Mouse (Mus musculus): Measurements from ENCODE around the gene Sbno2. TPM values are rescaled to one million over a fixed set of nuclear protein-coding genes. Genes with fewer than 3 reads are reported as not detected.

The Sbno2 gene
- polyA plus RNA-seq, 1 experiment = 44.6 TPM

- TF ChIP-seq MYOG (IDR thresholded peaks at IDR 0.05; ENCODE audit: control insufficient read depth in 1 of 3, insufficient read depth in 1 of 3, insufficient read length in 2 of 3, low read depth in 2 of 3) (no peak), SRF (IDR thresholded peaks at IDR 0.05; ENCODE audit: control insufficient read depth, insufficient read length, low read depth) (no peak), CEBPB (IDR thresholded peaks at IDR 0.05; ENCODE audit: insufficient read depth, poor library complexity, severe bottlenecking) (no peak), MAX (IDR thresholded peaks at IDR 0.05; ENCODE audit: low read depth) (no peak), E2F4 (IDR thresholded peaks at IDR 0.05; ENCODE audit: insufficient read depth) (no peak), POLR2AphosphoS2 (IDR thresholded peaks at IDR 0.05; ENCODE audit: insufficient read length, low read depth) (no peak), TCF12 (IDR thresholded peaks at IDR 0.05; ENCODE audit: insufficient read depth, poor library complexity, severe bottlenecking) (no peak)
- Histone ChIP-seq H3K4me2 (ENCODE audit: low read depth) (no peak overlapping the region), H3K36me3 (ENCODE audit: control insufficient read depth, insufficient read depth) (no peaks in the 10 kb centered on the region), H3K79me2 (ENCODE audit: control insufficient read depth, insufficient read depth) (no peaks in the 10 kb centered on the region), H3K27me3 (ENCODE audit: control insufficient read depth, insufficient read depth, insufficient read length) (no peaks in the 10 kb centered on the region), H3ac (ENCODE audit: control insufficient read depth, insufficient read length) (no peak overlapping the region), H3K4me3 (no peak overlapping the region)
Observed at GRCm38 (mm10) chr10:80025044-80025347, 80.4 kb downstream of the Sbno2 start.

GRCm38 (mm10) chr10:80024229-80025043 lies 80.9 kb downstream of the Sbno2 start:
- no peaks in the 10 kb centered on the region for H3K36me3 ChIP-seq (ENCODE audit: control insufficient read depth, insufficient read depth)
- peak overlapping the region; percentile 71 for H3K4me2 ChIP-seq (ENCODE audit: low read depth)
- no peak overlapping the region for H3K4me3 ChIP-seq
- no peaks in the 10 kb centered on the region for H3K79me2 ChIP-seq (ENCODE audit: control insufficient read depth, insufficient read depth)
- no peaks in the 10 kb centered on the region for H3K27me3 ChIP-seq (ENCODE audit: control insufficient read depth, insufficient read depth, insufficient read length)
- H3ac ChIP-seq (ENCODE audit: control insufficient read depth, insufficient read length) = no peak overlapping the region
- no peak for TF ChIP-seq E2F4 (IDR thresholded peaks at IDR 0.05; ENCODE audit: insufficient read depth)
- TF ChIP-seq POLR2AphosphoS2 (IDR thresholded peaks at IDR 0.05; ENCODE audit: insufficient read length, low read depth) = no peak
- no peak for TF ChIP-seq SRF (IDR thresholded peaks at IDR 0.05; ENCODE audit: control insufficient read depth, insufficient read length, low read depth)
- TF ChIP-seq REST (IDR thresholded peaks at IDR 0.05; ENCODE audit: insufficient read depth, insufficient read length) = no peak
- no peak for TF ChIP-seq TCF3 (IDR thresholded peaks at IDR 0.05; ENCODE audit: insufficient read length, low read depth)
- no peak for TF ChIP-seq POLR2A (IDR thresholded peaks at IDR 0.05; ENCODE audit: insufficient read length, low read depth)
- TF ChIP-seq MYOD1 (IDR thresholded peaks at IDR 0.05; ENCODE audit: control insufficient read depth in 1 of 3, insufficient read length in 2 of 3, low read depth in 2 of 3) = peak in 1 of 3 experiments; percentile 2
- no peak for TF ChIP-seq MAX (IDR thresholded peaks at IDR 0.05; ENCODE audit: low read depth)
- TF ChIP-seq USF1 (IDR thresholded peaks at IDR 0.05; ENCODE audit: low read depth) = no peak

DNA sequence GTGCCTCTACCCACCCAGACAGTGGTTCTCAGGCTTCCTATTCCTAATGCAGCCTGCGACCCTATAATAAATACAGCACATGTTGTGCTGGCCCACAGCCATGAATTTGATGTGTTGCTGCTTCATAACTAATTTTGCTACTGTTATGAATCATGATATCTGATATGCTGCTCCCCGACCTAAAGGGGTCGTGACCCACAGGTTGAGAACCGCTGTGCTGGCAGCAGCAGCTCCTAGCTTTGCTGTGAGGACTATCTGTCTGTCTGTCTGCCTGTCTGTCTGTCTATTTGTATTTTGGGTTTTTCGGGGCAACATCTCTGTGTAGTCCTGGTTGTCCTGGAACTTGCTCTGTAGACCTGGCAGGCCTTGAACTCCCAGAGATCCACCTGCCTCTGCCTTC lies 81.6 kb downstream of the Sbno2 start:
- H3K4me2 ChIP-seq (ENCODE audit: low read depth) = peak overlapping the region; percentile 71
- no peak for TF ChIP-seq E2F4 (IDR thresholded peaks at IDR 0.05; ENCODE audit: insufficient read depth)
- TF ChIP-seq MYOG (IDR thresholded peaks at IDR 0.05; ENCODE audit: control insufficient read depth in 1 of 3, insufficient read depth in 1 of 3, insufficient read length in 2 of 3, low read depth in 2 of 3) = no peak

DNA sequence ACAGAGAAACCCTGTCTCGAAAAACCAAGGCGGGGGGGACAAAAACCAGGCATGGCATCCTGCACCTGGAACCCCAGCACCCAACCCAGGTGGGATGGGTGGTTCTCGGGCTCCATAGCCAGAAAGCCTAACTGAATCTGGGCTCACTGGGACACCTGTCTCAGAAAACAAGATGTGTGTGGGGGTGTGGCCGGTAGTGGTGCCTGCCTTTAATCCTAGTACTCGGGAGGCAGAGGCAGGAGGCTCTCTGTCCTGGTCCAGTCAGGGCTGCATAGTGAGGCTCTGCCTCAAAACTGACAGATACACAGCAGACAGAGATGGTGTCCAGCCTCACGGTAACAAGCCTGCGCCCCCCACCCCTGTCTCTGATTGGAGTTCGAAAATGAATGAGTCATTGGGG lies 82.6 kb downstream of the Sbno2 start:
- no peak overlapping the region for H3ac ChIP-seq (ENCODE audit: control insufficient read depth, insufficient read length)
- TF ChIP-seq MAX (IDR thresholded peaks at IDR 0.05; ENCODE audit: low read depth) (no peak), SRF (IDR thresholded peaks at IDR 0.05; ENCODE audit: control insufficient read depth, insufficient read length, low read depth) (no peak), TCF3 (IDR thresholded peaks at IDR 0.05; ENCODE audit: insufficient read length, low read depth) (no peak), MYOG (IDR thresholded peaks at IDR 0.05; ENCODE audit: control insufficient read depth in 1 of 3, insufficient read depth in 1 of 3, insufficient read length in 2 of 3, low read depth in 2 of 3) (no peak), POLR2AphosphoS2 (IDR thresholded peaks at IDR 0.05; ENCODE audit: insufficient read length, low read depth) (no peak), USF1 (IDR thresholded peaks at IDR 0.05; ENCODE audit: low read depth) (no peak)
- no peaks in the 10 kb centered on the region for H3K36me3 ChIP-seq (ENCODE audit: control insufficient read depth, insufficient read depth)
- no peaks in the 10 kb centered on the region for H3K27me3 ChIP-seq (ENCODE audit: control insufficient read depth, insufficient read depth, insufficient read length)
- H3K4me3 ChIP-seq = no peak overlapping the region
- no peaks in the 10 kb centered on the region for H3K79me2 ChIP-seq (ENCODE audit: control insufficient read depth, insufficient read depth)
- H3K4me2 ChIP-seq (ENCODE audit: low read depth) = no peak overlapping the region

More for the DNA sequence above, 81.6 kb downstream of the Sbno2 start:
- Histone ChIP-seq H3K27me3 (ENCODE audit: control insufficient read depth, insufficient read depth, insufficient read length) (no peaks in the 10 kb centered on the region), H3ac (ENCODE audit: control insufficient read depth, insufficient read length) (no peak overlapping the region), H3K4me3 (no peak overlapping the region), H3K36me3 (ENCODE audit: control insufficient read depth, insufficient read depth) (no peaks in the 10 kb centered on the region), H3K79me2 (ENCODE audit: control insufficient read depth, insufficient read depth) (no peaks in the 10 kb centered on the region)

DNA sequence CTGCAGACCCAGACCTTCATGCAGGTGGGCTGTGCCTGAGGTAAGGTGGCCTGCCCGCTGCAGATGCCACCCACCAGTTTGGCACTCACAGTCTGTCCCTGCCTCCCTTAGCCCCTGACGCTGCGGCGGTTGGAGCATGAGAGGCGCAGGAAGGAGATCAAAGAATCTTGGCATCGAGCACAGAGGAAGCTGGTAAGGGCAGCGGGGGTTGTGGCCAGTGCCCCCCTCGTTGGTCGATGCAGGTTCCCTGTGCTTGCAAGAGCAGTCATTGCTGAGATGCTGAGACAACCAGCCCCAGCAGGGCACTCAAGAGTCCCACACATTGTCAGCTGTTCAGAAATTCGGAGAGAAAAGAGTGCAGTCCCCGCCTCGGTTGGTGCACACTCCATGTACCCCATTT lies 83.2 kb downstream of the Sbno2 start:
- Histone ChIP-seq H3K4me3 (no peak overlapping the region), H3K4me2 (ENCODE audit: low read depth) (no peak overlapping the region), H3K36me3 (ENCODE audit: control insufficient read depth, insufficient read depth) (no peaks in the 10 kb centered on the region), H3K27me3 (ENCODE audit: control insufficient read depth, insufficient read depth, insufficient read length) (no peaks in the 10 kb centered on the region), H3ac (ENCODE audit: control insufficient read depth, insufficient read length) (no peak overlapping the region), H3K79me2 (ENCODE audit: control insufficient read depth, insufficient read depth) (no peaks in the 10 kb centered on the region)
- no peak for TF ChIP-seq SRF (IDR thresholded peaks at IDR 0.05; ENCODE audit: control insufficient read depth, insufficient read length, low read depth)
- TF ChIP-seq REST (IDR thresholded peaks at IDR 0.05; ENCODE audit: insufficient read depth, insufficient read length) = no peak
- TF ChIP-seq CEBPB (IDR thresholded peaks at IDR 0.05; ENCODE audit: insufficient read depth, poor library complexity, severe bottlenecking) = no peak
- TF ChIP-seq MAX (IDR thresholded peaks at IDR 0.05; ENCODE audit: low read depth) = no peak
- no peak for TF ChIP-seq USF1 (IDR thresholded peaks at IDR 0.05; ENCODE audit: low read depth)
- no peak for TF ChIP-seq MYOD1 (IDR thresholded peaks at IDR 0.05; ENCODE audit: control insufficient read depth in 1 of 3, insufficient read length in 2 of 3, low read depth in 2 of 3)
- no peak for TF ChIP-seq POLR2A (IDR thresholded peaks at IDR 0.05; ENCODE audit: insufficient read length, low read depth)
- no peak for TF ChIP-seq TCF3 (IDR thresholded peaks at IDR 0.05; ENCODE audit: insufficient read length, low read depth)
- no peak for TF ChIP-seq E2F4 (IDR thresholded peaks at IDR 0.05; ENCODE audit: insufficient read depth)
